Mouse (Mus musculus): ENCODE measurements around the gene Vamp2.

- TF ChIP-seq CTCF (IDR thresholded peaks at IDR 0.05; ENCODE audit: borderline replicate concordance, extremely low read depth, insufficient read depth, insufficient read length): no peak
- no peak for TF ChIP-seq POLR2A (IDR thresholded peaks at IDR 0.05; ENCODE audit: borderline replicate concordance, extremely low read depth, insufficient read depth, insufficient read length, poor library complexity, severe bottlenecking)
Measured at GRCm38 (mm10) chr11:69095511-69096231, 7.4 kb downstream of the Vamp2 start.
